Mouse (Mus musculus): ENCODE data around the gene Fbxo11.
"Not testable (repeated sequence)": the region's sequence is repeated elsewhere in the genome, so short reads cannot be mapped to it uniquely, and the experiment has no call there.

Gene Fbxo11

DNA sequence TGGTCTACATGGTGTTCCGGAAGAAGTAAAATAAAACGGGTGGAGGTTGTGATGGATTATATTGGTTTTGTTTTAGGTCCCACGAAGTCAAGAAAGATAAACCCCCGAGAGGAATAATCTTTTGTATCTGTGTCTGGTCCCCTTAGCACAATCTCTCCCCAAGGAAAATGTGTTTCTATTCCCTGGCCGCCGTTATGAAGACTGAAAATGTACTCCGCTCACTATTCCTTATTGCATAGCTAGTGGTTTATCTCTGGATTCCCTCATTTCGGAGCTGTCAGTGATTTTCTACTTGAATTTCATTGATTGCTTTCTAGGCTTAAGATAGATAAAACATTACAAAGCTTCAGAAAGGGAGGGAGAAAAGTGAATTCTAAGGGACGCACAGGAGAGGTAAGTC, 1.7 kb upstream of the Fbxo11 start:
- DNase-seq: no peak

DNA sequence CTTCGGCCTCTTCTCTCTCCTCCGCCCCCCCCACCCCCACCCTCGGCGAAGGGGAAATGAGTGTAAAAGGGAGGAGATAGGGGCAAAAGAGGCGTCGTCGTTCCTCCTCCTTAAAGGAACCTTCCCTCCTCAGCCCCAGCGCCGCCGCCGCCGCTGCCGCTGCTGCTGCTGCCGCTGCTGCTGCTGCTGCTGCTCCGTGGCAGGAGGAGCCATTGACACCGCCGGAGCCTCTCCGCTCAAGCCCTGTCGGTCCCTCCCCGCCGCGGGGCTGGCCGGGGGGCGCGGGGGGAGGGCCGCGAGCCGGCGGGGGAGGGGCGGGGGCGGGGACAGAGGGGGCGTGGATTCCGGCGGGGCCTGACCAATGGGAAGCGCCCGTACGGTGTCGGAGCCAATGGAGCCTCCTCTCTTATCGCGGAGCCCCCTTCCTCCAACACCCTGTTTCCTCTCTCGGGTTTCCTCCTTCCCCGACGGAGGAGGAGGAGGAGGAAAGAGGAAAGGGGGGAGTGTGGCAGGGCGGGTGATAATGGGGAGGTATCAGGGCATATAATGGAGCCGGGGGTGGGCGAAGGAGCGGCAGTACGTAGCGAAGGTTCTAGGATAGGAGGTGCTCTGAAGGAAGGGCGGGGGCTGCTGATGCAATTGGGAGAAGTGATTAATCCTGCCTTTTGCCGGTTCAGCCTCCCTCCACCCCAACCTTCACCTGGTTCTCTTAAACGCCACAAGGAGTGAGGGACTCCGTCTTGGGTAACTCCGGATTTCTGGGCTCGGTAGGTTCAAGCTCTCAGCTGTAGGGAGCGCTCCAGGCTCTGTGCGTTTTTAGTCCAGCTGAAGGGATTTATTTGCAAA, 933 bp upstream of the Fbxo11 start:
- peak; percentile 86 for DNase-seq

DNA sequence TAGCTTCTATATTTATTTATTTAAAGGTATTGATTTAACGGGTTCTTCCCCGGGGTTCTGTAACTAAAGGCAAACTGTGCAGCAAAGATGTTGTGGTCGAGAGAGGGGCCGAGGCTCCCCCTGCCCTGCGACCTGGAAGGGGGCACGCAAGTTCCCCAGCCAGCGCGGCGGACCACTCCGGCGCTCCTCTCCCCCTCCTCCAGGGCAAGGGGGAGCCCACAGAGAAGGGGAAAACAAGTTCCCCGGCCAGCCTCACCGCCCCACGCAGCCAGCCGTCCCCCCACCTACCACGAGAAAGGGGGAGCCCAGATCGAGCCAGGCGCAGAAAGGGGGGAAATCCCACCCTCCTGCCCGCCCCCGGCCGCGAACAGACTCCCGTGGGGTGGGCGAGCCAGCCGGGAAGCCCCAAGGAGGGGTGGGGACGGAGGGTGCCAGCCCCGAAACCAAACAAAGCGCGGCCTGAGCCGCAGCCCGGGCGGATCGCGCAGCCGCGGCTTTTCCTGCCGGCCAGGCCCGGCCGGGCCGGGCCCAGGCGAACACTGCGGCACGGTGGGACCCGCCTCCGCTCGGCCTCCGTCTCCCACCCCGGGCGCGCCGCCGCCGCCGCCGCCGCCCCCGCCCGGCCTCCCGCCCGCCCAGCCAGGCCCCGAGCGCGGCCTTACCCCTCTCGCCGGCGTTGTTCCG, 602 bp downstream of the Fbxo11 start:
- DNase-seq: peak; percentile 59

DNA sequence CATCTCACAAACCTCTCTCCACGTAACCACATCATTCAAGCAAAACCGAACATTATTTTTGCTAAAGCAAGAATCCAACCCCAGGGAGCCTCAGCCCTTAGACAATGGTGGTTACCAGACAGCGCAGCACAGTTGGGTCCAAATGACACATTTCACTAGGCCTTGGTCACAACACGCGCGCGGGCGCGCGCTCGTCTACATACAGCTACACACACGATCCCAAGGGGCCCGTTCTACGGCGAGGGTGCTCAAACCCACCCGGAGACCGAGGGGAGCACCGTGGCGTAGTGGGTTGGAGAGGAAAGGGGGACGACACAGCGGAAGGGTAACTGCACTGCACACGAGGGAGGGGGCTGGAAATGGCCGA, 1.1 kb downstream of the Fbxo11 start:
- peak; percentile 59 for DNase-seq

DNA sequence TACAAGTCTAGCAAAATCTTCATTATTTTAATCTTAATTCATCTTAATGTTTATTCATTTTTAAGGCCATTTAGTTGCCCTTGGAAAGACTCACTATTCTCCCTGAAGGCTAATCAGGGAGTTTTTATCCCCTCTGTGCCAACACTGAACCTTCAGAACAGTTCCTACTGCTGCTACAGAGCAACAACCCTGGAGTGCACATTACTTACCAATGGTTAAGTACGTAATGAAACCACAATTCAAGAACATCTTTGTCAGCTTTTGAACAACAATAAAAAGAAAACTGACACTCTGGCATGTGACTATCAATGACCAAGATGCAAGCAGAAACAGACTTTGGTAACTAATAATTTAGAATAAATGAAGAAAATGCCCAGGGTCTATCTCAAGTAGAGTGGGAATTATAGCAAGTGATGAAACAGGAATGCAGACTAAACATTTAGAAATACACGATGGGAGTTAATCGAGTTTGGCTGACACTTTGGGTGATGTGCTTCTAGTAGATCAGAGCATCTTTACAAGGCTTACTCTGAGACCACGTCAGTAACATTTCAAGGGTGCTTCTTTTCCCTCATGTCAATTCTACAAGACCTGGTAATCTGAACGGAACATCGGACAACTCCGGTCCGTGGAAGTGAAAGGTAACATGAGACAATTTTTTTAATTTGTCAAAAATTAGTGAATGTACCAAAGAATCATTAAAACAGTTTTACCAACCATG, 2.1 kb downstream of the Fbxo11 start:
- no peak for DNase-seq

DNA sequence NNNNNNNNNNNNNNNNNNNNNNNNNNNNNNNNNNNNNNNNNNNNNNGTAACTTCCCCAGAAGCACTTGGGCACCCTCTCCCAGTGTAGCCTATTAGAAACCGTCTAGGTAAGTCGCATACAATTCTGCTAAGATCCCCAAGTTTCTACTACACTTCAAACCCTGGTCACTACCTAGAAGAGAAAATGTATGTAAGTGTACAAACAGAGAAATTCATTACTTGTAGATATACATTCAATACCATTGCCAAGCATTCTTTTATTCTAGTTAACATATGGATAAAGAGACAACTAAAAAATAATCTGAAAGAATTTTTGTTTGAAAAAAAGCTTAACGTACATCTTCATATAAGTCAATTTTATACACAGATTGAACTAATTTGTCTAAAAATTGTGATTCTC, 3.1 kb downstream of the Fbxo11 start:
- no peak for DNase-seq

DNA sequence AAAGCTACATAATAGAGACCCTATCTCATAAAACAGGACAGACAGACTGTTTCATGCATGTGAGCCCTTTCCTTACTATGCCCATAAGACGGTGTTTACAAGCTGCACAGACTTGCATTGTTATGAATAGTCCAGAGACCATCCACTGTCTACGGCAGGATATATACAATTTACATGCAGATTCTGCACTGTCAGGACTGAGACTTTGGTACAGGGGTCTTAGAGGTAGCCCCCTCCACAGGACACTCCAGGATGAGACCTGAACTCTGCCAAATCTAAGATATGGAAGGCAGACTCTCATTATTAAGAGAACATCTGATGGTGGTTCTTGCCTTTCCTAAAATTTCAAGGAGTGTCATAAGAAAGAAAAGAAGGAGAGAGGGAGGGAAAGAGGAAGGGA, 6.8 kb downstream of the Fbxo11 start:
- no peak for DNase-seq

DNA sequence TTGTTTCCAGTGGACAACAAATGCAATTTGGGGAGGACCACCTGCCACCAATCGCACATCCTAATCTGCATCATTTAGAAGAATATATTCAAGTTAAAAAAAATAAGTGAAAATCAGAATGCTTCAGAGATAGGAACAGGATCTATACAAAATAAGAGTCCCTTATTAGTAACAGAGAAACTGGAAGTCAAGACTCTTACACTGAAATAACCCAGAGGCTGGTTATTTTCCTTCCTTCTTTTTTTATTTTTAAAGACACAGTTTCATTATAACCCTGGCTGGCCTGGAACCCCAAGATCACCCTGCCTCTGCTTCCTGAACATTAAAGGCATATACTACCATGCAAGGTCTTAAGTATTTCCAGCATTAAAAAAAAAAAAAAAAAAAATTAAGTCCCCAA, 7.2 kb downstream of the Fbxo11 start:
- no peak for DNase-seq

DNA sequence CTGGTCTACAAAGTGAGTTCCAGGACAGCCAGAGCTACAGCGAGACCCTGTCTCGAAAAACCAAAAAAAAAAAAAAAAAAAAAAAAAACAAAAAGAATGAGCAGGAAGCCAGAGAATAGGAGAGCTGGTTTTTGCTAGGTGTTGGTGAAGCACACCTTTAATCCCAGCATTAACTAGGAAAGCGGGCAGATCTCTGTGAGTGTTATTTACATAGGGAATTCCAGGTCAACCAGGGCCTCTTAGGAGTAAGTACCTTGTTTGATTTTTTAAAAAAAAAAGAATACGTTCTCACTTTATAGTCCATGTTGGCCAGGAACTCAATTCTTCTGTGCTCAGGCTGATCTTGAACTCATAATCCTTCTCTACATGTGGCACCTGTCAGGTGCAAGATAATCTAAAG, 13.4 kb downstream of the Fbxo11 start:
- DNase-seq: no peak

DNA sequence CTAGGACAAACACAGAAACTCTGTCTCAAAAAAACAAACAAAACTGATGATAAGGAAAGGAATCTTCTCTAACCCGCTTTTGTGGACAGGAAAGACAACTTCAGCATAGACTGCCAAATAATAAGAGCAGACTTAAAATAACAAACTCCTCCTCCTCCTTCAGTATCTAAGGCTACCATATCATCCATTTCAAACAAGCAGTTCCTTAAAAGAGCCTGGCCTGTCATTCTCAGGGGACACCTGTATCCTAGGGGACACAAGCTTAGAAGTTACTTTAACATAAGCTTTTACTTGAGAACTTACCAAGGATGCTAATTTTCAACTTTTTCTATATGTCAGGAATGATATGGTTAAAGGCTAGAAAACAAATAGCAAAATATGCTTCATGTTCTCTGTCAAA, 14.2 kb downstream of the Fbxo11 start:
- DNase-seq: no peak

DNA sequence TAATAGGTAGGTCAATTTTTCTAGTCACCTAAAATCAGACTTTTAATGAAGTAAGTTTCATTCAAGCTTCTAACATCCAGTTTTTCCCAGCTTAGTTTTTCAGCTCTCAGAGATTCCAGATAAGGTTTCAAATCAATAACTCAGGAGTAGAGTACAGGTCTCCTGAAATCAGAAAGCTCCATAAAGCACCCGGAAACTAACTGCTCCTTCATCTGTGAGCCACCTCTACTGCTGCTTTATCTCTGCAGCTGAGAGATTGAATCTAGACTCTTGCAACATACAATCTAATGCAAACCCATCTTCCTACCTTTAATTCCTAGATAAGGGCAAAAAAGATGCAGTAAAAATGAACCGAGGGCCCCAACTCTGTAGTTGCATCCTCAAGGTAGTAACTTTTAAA, 14.8 kb downstream of the Fbxo11 start:
- DNase-seq: no peak

DNA sequence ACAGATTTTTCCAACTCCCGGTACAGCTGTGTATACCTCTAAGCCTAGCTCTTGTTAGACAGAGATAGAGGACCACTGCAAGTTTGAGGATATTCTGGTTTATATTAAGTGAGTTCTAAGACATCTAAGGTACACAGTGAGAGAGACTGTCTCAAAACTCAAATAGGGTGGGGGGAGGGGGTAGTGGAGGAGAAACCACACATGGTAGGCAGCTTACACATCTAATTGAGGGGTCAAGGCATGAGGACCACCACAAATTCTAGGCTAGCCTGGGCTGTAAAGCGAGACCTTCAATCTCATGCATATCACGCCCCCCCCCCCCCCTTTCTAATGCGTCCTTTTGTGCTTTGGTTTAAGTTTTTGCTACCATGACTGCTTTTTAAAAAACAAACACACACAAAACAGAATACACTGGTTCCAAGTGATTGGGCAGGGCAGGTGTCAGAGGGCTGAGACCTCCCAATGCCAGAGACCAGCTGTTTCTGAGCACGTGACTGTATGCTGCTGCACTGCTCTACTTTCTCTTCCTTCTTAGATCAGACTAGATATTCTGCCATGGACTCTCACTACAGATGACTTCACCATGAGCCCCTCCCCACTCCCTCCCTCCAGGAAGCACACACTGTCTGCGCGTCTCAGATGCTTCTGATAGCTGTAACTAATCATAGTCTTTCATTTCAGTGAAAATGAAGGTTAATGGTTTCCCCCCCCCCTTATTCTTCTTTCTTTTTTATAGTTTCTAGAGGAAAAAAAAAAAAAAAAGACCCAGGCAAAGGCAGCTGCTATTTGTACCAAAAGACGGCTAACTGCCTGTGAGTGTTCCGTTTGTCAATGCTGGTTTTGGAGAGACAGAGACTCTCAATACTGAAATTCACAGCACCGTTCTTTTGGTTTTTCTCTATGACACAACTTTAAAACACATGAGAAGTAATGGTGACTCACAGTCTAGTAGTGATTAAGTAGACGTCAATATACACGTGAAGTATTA, 22.7 kb downstream of the Fbxo11 start:
- no peak for DNase-seq

DNA sequence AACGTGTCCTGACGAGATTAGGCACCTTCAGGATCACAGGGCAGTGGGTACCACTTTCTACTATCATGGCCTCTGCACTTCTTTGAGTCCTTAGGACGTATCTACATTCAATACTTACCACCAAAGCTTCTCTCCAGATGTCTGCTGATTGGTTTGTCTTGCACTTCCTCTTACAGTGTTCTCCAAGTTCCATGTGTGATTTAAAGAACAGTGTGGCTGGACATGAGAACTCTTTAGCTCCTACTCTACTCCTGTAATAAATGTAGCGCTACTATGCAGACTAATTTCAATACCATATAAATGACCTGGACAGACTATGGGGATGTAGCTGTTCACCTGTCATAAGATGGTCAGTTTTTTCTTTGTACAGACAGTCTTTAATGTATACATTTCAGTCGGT, 24.3 kb downstream of the Fbxo11 start:
- DNase-seq: no peak

DNA sequence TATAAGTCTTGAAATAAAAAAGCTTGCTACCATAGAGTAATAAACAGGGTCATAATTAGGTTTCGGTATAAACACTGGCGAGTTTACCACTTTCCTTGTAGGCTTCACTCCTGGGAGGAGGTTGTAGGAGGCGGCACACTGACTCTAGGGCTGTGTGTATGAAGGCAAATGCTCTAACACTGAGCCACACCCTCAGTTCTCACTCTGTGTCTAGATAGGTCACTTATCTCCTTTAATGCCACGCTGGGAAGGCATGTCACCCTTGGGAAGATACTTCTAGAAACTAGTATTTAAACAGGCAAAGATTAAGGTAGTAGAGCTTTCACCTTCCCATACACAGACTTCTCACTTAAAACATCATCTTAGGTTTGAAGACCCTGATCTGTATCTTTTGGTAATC, 30.7 kb downstream of the Fbxo11 start:
- no peak for DNase-seq

DNA sequence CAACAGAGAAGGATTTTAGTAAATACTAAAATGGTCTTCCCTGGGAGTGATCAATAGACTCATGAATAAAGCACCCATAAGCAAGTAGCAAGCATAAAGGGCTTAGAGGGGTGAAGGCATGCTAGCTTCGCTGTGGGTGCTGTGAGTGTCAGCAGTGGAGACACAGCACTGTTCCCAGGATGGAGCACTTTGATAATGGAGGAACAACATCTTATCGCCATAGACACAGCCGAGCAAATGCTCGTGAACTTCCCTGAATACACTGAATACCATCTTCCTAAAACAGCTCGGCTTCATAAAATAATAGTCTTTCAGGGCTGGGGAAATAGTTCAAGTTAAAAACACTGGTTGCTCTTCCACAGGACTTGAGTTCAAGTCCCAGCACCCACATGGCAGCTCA, 33.3 kb downstream of the Fbxo11 start:
- no peak for DNase-seq

DNA sequence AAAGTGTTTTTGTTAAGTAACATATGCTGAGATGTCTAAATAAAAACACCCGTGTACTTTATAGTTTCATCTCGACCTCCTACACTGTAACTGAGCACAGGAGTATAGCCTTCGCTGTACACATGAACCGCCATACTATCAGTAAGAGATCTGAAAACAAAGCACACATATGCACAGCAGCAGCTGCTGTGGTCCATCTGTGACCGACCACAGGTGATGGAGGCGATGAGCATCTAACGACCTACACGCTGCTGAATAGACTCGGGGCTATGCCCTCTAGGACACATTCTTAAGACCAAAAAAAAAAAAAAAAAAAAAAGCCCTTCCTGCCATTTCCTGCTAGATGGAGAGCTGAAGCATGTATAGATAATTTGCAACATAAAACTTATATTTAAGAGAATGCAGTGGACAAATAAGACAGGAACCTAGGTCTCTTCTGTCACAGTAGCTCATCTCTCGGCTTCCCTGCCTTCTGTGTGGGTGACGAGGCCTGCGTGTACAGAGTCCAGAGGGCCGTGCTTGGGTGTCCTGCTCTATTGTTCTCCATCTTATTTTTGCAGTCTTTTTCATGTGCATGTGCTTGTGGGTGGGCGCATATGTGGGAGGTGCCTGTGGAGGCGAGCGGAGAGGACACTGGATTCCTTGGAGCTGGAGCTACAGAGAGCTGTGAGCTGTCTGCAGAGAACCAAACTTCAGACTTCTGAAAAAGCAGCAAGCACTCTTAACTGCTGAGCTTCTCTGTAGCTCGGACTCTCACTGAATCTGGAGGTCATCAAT, 35.7 kb downstream of the Fbxo11 start:
- DNase-seq: no peak

DNA sequence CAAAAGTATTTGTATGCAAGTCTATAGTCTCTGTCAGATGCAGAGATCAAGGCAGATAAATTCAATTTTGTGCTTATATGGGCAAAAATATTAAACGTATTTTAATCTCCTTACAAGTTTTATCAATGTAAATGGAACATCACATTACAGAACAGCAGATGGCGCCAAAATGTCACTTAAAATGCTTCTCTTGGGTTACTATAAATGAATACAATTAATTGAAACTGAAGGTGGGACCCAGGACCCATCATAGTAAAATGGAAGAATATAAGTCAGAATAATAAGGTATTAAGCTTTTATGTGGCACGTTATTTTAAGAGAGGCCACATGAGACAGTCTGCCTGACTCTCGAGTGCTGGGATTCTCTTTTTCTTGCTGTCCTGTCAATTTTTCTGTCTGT, 39.9 kb downstream of the Fbxo11 start:
- peak; percentile 27 for DNase-seq

DNA sequence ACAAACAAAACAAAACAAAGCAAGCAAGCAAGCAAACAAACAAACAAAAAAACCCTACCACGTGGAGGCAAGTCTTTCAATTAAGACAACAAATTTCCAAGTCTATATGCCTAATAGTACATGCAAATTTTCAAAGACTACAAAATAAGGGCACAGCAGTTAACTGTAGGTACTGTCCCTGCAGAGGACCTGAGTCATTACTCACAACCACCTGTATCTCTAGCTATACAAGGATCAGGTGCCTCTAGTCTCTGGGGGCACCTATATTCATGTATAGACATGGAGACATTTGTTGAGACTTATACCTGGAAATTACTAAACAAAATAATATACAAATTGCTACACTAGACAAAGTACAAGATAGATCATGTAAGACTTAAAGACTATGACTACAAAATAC, 41.2 kb downstream of the Fbxo11 start:
- no peak for DNase-seq

DNA sequence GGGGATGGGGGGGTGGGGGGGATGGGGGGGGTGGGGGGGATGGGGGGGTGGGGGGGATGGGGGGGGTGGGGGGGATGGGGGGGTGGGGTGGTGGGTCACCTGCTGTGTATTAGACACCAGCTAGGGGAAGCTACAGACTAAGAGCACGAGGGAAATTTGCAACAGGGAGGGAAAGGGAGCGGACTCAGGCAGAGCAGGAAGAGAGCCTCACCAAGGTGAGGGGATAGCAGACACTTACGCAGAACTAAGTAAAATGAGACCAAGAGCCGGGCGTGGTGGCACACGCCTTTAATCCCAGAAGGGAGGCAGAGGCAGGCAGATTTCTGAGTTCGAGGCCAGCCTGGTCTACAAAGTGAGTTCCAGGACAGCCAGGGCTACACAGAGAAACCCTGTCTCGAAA, 49.1 kb downstream of the Fbxo11 start:
- not testable (repeated sequence) for DNase-seq

DNA sequence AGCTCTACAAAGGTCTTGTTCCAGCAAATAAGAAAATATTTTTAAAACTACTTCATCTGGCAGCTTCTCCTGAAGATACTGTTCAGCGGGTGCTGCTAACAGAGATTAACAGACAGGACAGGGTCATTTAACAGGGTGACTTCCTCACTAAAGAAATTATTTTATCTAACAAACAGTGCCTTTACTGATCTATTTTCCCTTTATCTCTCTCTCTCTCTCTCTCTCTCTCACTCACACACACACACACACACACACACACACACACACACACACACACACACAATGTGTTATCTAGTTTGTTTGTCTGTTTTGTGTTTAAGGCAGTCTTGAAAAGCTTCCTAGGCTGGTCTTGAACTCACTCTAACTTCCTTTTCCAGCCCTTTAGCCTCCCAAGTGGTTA, 50.6 kb downstream of the Fbxo11 start:
- DNase-seq: no peak

DNA sequence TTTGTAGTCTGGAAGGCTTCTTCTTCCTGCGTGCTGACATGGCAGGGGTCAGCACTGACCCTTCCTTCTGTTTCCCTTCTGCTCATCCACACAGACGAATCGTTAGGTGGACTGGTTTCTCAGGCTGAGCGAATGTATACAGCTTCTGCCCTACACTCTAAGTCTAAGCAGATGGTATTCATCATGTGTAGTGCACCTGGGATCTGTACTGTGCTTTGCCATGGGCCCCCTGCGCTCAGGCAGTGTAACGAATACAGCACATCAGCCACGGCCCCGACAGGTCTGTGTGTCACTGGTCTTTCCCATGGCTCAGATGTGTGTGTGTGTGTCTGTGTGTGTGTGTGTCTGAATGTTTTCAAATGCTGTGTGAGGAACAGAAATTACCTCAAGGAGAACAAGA, 58.1 kb downstream of the Fbxo11 start:
- DNase-seq: no peak

DNA sequence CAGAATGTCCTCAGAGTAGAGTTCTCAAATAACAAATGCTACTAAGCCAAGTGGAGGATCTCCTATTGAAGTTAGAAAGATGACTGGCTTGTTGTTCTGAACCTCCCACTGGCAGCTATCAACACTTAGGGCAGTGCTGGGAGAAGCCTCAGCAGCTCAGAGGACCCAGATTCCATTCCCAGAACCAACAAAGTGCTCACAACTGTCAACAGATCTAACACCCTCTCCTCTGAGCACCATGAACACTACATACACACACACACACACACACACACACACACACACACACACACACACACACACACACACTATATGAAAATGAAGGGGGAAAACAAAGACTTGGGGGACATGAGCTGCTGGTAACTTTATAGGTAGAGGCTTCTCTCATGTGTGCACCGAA, 60.2 kb downstream of the Fbxo11 start:
- DNase-seq: no peak
